Mouse (Mus musculus): ENCODE data around the gene Rag1.

DNA sequence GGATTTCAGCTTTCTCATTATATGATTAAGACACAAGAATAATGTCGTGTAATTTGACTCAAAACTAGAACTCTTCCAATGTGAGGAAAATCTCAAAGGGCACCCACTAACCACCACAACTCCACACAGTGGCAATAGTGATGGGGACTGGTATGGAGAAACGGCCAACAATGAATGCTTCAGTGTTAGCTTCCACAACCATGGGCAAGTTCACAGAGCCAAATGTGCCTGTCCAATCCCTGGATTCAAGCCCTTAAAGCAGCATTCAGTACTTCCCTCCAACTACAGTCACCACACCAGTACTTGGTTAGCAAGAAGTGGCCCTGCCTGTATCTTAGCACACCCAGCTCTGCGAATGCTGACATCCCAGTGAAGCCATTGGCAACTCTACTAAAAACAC lies 38.4 kb downstream of the Rag1 start:
- no peak for TF ChIP-seq CTCF (IDR thresholded peaks at IDR 0.05; ENCODE audit: borderline replicate concordance, insufficient read depth, low read depth, low read length)
- no peak for TF ChIP-seq POLR2A (IDR thresholded peaks at IDR 0.05; ENCODE audit: borderline replicate concordance, insufficient read depth, low read length)

Data from cerebellum, adult 2 months (tissue).